Mouse (Mus musculus): ENCODE measurements at regions not wholly inside any gene's neighbourhood (a gene's known extent, or its start where the extent isn't known, plus 50 kb on each side); places are given as distances from the start of the nearest gene placed in this dataset.

GRCm38 (mm10) chr1:35823496-35823895 lies 244.7 kb upstream of the Hs6st1 start:
- TF ChIP-seq MAFK (IDR thresholded peaks at IDR 0.05; ENCODE audit: insufficient read depth, low read depth, low read length) = no peak
- no peak for TF ChIP-seq ZC3H11A (IDR thresholded peaks at IDR 0.05; ENCODE audit: borderline replicate concordance, low read depth, low read length)
- TF ChIP-seq CHD2 (IDR thresholded peaks at IDR 0.05; ENCODE audit: low read depth, low read length) = no peak
- no peak for TF ChIP-seq HCFC1 (IDR thresholded peaks at IDR 0.05; ENCODE audit: borderline replicate concordance, insufficient read depth, low read length)
- TF ChIP-seq ZNF384 (IDR thresholded peaks at IDR 0.05; ENCODE audit: low read depth, low read length) = no peak
- peaks cover 9 to 20% of the 10 kb centered on the region in 2 experiments for H3K4me1 ChIP-seq (ENCODE audit: control insufficient read depth in 2 of 2, insufficient read depth in 2 of 2, low read length in 2 of 2, poor library complexity in 1 of 2)
- H3K36me3 ChIP-seq (ENCODE audit: control insufficient read depth, insufficient read depth, low read length, poor library complexity, severe bottlenecking) = no peaks in the 10 kb centered on the region
- no peak overlapping the region for H3K27ac ChIP-seq (ENCODE audit: insufficient read depth, low read depth, low read length, poor library complexity, severe bottlenecking)
- H3K9me3 ChIP-seq (ENCODE audit: control insufficient read depth, insufficient read depth, low read depth, low read length) = no peaks in the 10 kb centered on the region
- no peak overlapping the region for H3K4me3 ChIP-seq (ENCODE audit: insufficient read depth in 1 of 2, low read depth in 1 of 2, low read length in 2 of 2, poor library complexity in 1 of 2, severe bottlenecking in 1 of 2)
- no peak overlapping the region for H3K9ac ChIP-seq (ENCODE audit: insufficient read depth, low read depth, low read length, poor library complexity, severe bottlenecking)
- DNase-seq (ENCODE audit: low read depth, low spot score) = no peak
- in situ Hi-C loops (cut with MboI; ENCODE audit: low sequenced_read_pairs in 2 of 2, unreplicated experiment in 2 of 2) = no loop called here

DNA sequence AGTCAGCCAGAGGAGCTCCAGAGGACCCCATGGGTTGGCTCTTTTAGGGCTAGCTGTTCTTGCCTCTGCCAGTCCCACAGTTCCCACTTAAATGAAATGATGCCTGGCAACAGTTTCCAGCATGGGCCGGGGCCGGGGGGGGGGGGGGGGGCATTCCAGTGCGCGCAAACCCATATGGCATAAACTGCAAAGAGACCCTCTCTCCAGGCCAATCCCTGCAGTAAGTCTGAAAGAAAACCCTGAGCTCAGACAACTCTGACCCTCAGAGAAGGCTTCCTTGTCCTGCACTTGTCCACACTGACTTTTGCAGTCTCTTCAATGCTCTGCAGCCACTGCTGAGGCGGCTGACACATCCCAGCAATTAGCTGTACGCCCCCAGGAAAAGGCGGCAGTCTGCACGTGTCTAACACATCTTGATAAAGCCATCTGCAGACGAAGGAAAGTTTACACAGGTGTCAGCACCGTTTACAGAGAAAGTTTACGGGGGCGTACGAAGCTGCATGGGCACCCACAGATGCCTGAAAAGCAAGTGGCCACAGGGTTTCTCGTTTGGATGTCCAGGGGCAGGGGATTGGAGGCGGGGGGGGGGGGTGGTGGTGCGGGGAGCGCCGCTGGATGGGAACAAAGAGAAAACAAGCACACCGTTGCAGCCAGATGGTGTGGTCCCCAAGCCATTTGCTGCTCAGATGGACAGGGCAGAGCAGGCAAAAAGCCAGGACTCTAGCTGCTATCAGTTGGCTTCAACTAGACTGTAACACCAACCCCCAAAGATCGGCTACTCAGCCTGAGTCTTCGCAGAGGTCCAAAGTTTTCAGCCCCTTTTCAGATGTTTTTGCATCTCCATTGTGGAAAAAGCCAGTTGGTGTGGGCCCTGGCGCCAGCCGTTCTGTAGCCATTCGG lies 244.0 kb upstream of the Hs6st1 start:
- no peak for DNase-seq (ENCODE audit: low read depth, low spot score)
- Histone ChIP-seq H3K9me3 (ENCODE audit: control insufficient read depth, insufficient read depth, low read depth, low read length) (no peaks in the 10 kb centered on the region), H3K9ac (ENCODE audit: insufficient read depth, low read depth, low read length, poor library complexity, severe bottlenecking) (no peak overlapping the region), H3K27ac (ENCODE audit: insufficient read depth, low read depth, low read length, poor library complexity, severe bottlenecking) (no peak overlapping the region), H3K4me1 (ENCODE audit: control insufficient read depth in 2 of 2, insufficient read depth in 2 of 2, low read length in 2 of 2, poor library complexity in 1 of 2) (peaks cover 9 to 20% of the 10 kb centered on the region in 2 experiments), H3K4me3 (ENCODE audit: insufficient read depth in 1 of 2, low read depth in 1 of 2, low read length in 2 of 2, poor library complexity in 1 of 2, severe bottlenecking in 1 of 2) (no peak overlapping the region), H3K36me3 (ENCODE audit: control insufficient read depth, insufficient read depth, low read length, poor library complexity, severe bottlenecking) (no peaks in the 10 kb centered on the region)
- in situ Hi-C loops (cut with MboI; ENCODE audit: low sequenced_read_pairs in 2 of 2, unreplicated experiment in 2 of 2) = no loop called here
- TF ChIP-seq MAFK (IDR thresholded peaks at IDR 0.05; ENCODE audit: insufficient read depth, low read depth, low read length) (no peak), ZC3H11A (IDR thresholded peaks at IDR 0.05; ENCODE audit: borderline replicate concordance, low read depth, low read length) (no peak), CHD2 (IDR thresholded peaks at IDR 0.05; ENCODE audit: low read depth, low read length) (no peak), ZNF384 (IDR thresholded peaks at IDR 0.05; ENCODE audit: low read depth, low read length) (no peak), HCFC1 (IDR thresholded peaks at IDR 0.05; ENCODE audit: borderline replicate concordance, insufficient read depth, low read length) (no peak)

GRCm38 (mm10) chr1:35825531-35825966 lies 242.7 kb upstream of the Hs6st1 start:
- no peaks in the 10 kb centered on the region for H3K36me3 ChIP-seq (ENCODE audit: control insufficient read depth, insufficient read depth, low read length, poor library complexity, severe bottlenecking)
- DNase-seq (ENCODE audit: low read depth, low spot score) = no peak
- no peak overlapping the region for H3K9ac ChIP-seq (ENCODE audit: insufficient read depth, low read depth, low read length, poor library complexity, severe bottlenecking)
- no peak overlapping the region for H3K4me3 ChIP-seq (ENCODE audit: insufficient read depth in 1 of 2, low read depth in 1 of 2, low read length in 2 of 2, poor library complexity in 1 of 2, severe bottlenecking in 1 of 2)
- H3K9me3 ChIP-seq (ENCODE audit: control insufficient read depth, insufficient read depth, low read depth, low read length) = no peaks in the 10 kb centered on the region
- H3K27ac ChIP-seq (ENCODE audit: insufficient read depth, low read depth, low read length, poor library complexity, severe bottlenecking) = no peak overlapping the region
- peaks cover 9 to 20% of the 10 kb centered on the region in 2 experiments for H3K4me1 ChIP-seq (ENCODE audit: control insufficient read depth in 2 of 2, insufficient read depth in 2 of 2, low read length in 2 of 2, poor library complexity in 1 of 2)
- TF ChIP-seq ZNF384 (IDR thresholded peaks at IDR 0.05; ENCODE audit: low read depth, low read length) (no peak), HCFC1 (IDR thresholded peaks at IDR 0.05; ENCODE audit: borderline replicate concordance, insufficient read depth, low read length) (no peak), MAFK (IDR thresholded peaks at IDR 0.05; ENCODE audit: insufficient read depth, low read depth, low read length) (no peak), ZC3H11A (IDR thresholded peaks at IDR 0.05; ENCODE audit: borderline replicate concordance, low read depth, low read length) (no peak), CHD2 (IDR thresholded peaks at IDR 0.05; ENCODE audit: low read depth, low read length) (no peak)
- in situ Hi-C loops (cut with MboI; ENCODE audit: low sequenced_read_pairs in 2 of 2, unreplicated experiment in 2 of 2) = loop anchor here in 1 of 2 experiments (25.0 kb wide), 1 partner anchor 312 kb away; no protein-coding TSS in a partner anchor

GRCm38 (mm10) chr1:35826575-35827114 lies 241.6 kb upstream of the Hs6st1 start:
- Histone ChIP-seq H3K27ac (ENCODE audit: insufficient read depth, low read depth, low read length, poor library complexity, severe bottlenecking) (no peak overlapping the region), H3K4me1 (ENCODE audit: control insufficient read depth in 2 of 2, insufficient read depth in 2 of 2, low read length in 2 of 2, poor library complexity in 1 of 2) (peaks cover 9 to 19% of the 10 kb centered on the region in 2 experiments), H3K4me3 (ENCODE audit: insufficient read depth in 1 of 2, low read depth in 1 of 2, low read length in 2 of 2, poor library complexity in 1 of 2, severe bottlenecking in 1 of 2) (no peak overlapping the region), H3K9me3 (ENCODE audit: control insufficient read depth, insufficient read depth, low read depth, low read length) (no peaks in the 10 kb centered on the region), H3K9ac (ENCODE audit: insufficient read depth, low read depth, low read length, poor library complexity, severe bottlenecking) (no peak overlapping the region), H3K36me3 (ENCODE audit: control insufficient read depth, insufficient read depth, low read length, poor library complexity, severe bottlenecking) (no peaks in the 10 kb centered on the region)
- in situ Hi-C loops (cut with MboI; ENCODE audit: low sequenced_read_pairs in 2 of 2, unreplicated experiment in 2 of 2) = loop anchor here in 1 of 2 experiments (25.0 kb wide), 1 partner anchor 311 kb away; no protein-coding TSS in a partner anchor
- DNase-seq (ENCODE audit: low read depth, low spot score) = no peak
- TF ChIP-seq HCFC1 (IDR thresholded peaks at IDR 0.05; ENCODE audit: borderline replicate concordance, insufficient read depth, low read length) = no peak
- TF ChIP-seq ZC3H11A (IDR thresholded peaks at IDR 0.05; ENCODE audit: borderline replicate concordance, low read depth, low read length) = no peak
- no peak for TF ChIP-seq ZNF384 (IDR thresholded peaks at IDR 0.05; ENCODE audit: low read depth, low read length)
- TF ChIP-seq CHD2 (IDR thresholded peaks at IDR 0.05; ENCODE audit: low read depth, low read length) = no peak
- no peak for TF ChIP-seq MAFK (IDR thresholded peaks at IDR 0.05; ENCODE audit: insufficient read depth, low read depth, low read length)
